22 mouse cellular contexts compared by ENCODE assay signal in the genomic region with DNA sequence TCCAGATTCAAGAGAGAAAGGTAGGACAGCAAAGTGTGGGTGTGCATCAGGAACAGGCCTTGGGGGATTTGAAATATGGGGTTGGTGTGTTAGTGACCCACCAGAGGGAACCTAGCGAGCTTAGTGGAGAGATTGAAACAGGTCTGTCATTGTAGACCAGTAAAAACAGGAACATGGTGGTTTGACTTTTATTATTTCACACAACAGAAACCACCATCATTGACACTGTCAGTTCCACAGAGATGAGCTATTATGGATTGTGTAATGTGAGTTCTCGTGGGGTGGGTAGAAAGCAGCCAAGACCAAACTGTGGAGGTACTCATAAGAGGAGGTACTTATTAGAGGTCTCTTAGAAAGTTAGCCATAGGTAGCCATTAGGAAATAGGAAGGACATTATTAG. TPM values are rescaled to one million over a fixed set of nuclear protein-coding genes. Genes with fewer than 3 reads are reported as not detected.
"Had no signal": no experiment of that assay in that cellular context is flagged by ENCODE, and none has a peak within 500 bp of the region (broad histone marks: within the 10 kb centered on the region; RNA-seq: fewer than 3 reads in every experiment).

No protein-coding gene starts in this region.

- ATAC-seq: liver, embryonic 12.5 days; midbrain, embryonic 16.5 days had no signal

- DNase-seq: lung, adult 18-20 months; lung, embryonic 14.5 days; lung, postnatal 14 days; lung, postnatal 4 days; midbrain, embryonic 14.5 days; right cerebral cortex, postnatal 14 days; thymus, adult 2 months; thymus, postnatal 25 days had no signal

RNA-seq across cellular contexts. Expression of a gene that starts 6.7 kb away (rescaled TPM):
- total RNA-seq: megakaryocyte-erythroid progenitor cell, adult 5-6 weeks; neutrophil, adult 5-6 weeks had no signal
- polyA plus RNA-seq: liver, embryonic 12.5 days; liver, embryonic 14.5 days; liver, embryonic 16.5 days; lung, embryonic 14.5 days; lung, embryonic 16.5 days; midbrain, embryonic 10.5 days; midbrain, embryonic 12.5 days; midbrain, embryonic 14.5 days; midbrain, embryonic 16.5 days; neural tube, embryonic 12.5 days; neural tube, embryonic 14.5 days; spleen, adult 2 months; stomach, embryonic 15.5 days; stomach, postnatal 0 days; thymus, adult 2 months had no signal
